Mouse (Mus musculus) limb, embryonic 10.5 days (tissue): Measurements from ENCODE around the gene Fars2. TPM values are rescaled to one million over a fixed set of nuclear protein-coding genes. Genes with fewer than 3 reads are reported as not detected.

Experiments used
- DNase-seq: peaks from one replicate; pipeline ENCODE4 v3.0.0-alpha.2; 2017; ENCODE audit warnings: low spot score
- H3K27ac ChIP-seq: fragments of 300-500 bp; sonication (generic); 2 replicates; pipeline ENCODE4 v1.5.1; 2016; ENCODE audit warnings: mild to moderate bottlenecking
- H3K27me3 ChIP-seq: fragments of 300-500 bp; sonication (generic); 2 replicates; pipeline ENCODE4 v1.6.1; 2016; ENCODE audit warnings: low read depth, mild to moderate bottlenecking; ENCODE audit not compliant: poor library complexity, severe bottlenecking
- H3K36me3 ChIP-seq: fragments of 300-500 bp; sonication (generic); 2 replicates; pipeline ENCODE4 v1.6.1; 2016; ENCODE audit warnings: mild to moderate bottlenecking, moderate library complexity
- H3K4me1 ChIP-seq: fragments of 300-500 bp; sonication (generic); 2 replicates; pipeline ENCODE4 v1.6.1; 2016
- H3K4me3 ChIP-seq: fragments of 300-500 bp; sonication (generic); 2 replicates; pipeline ENCODE4 v1.5.1; 2016; ENCODE audit warnings: mild to moderate bottlenecking, moderate library complexity
- H3K9me3 ChIP-seq: fragments of 300-500 bp; sonication (generic); replicated peaks from 2 replicates; pipeline ENCODE4 v1.6.1; 2016; ENCODE audit warnings: mild to moderate bottlenecking
- WGBS: fragments of 180-500 bp; shearing (Covaris S2); methylation state at CpG from one replicate; pipeline ENCODE4 v1.1.7; 2016; 5-methylcytosine and 5-hydroxymethylcytosine counted together
- polyA plus RNA-seq: library from polyadenylated mRNA; unstranded; fragments of >200 nt; fragmentation: Nextera tagmentation; extraction: Ambion mirVana; gene quantifications from 2 replicates; pipeline ENCODE4 v1.2.1, GENCODE M21; 2016

Gene Fars2
- polyA plus RNA-seq, 1 experiment from 2014 or later = 24.3 TPM

DNA sequence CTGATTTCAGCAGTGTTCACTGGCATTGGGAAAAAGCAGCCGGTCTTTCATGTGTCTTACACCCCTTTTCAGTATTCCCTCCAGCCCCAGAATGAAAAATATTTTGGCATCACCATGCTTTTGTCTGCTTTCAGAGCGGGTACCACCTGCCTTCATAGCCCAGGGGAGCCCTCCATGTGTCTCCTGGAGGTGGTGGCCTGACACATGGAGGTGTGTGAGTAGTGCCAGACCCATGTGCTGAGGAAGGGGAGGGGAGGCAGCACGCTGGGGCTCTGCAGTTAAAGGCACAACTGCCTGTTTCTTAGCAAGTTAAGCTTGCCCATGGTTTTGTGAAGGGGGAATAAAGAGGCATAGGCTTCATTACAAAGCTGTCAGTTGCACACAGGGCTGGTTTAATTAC is 176.3 kb downstream of the Fars2 start:
- Histone ChIP-seq H3K4me3 (no peak overlapping the region), H3K27me3 (no peaks in the 10 kb centered on the region), H3K27ac (no peak overlapping the region), H3K4me1 (peaks cover 3% of the 10 kb centered on the region; the same call in 1 of the 2 replicates), H3K9me3 (no peaks in the 10 kb centered on the region), H3K36me3 (no peaks in the 10 kb centered on the region)
- DNase-seq = no peak
- 74% methylated on average over 3 of the region's 3 CpGs for whole genome bisulfite sequencing

- Histone ChIP-seq H3K27ac (no peak overlapping the region), H3K36me3 (no peaks in the 10 kb centered on the region), H3K4me1 (peaks cover 3% of the 10 kb centered on the region; the same call in 1 of the 2 replicates), H3K4me3 (no peak overlapping the region), H3K9me3 (no peaks in the 10 kb centered on the region), H3K27me3 (no peaks in the 10 kb centered on the region)
- WGBS = 93% methylated on average over 5 of the region's 5 CpGs
- no peak for DNase-seq
Measured at GRCm38 (mm10) chr13:36294503-36294902, 177.3 kb downstream of the Fars2 start.

GRCm38 (mm10) chr13:36295848-36296247 is 178.6 kb downstream of the Fars2 start:
- Histone ChIP-seq H3K4me3 (no peak overlapping the region), H3K4me1 (peaks cover 3% of the 10 kb centered on the region; the same call in 1 of the 2 replicates), H3K27me3 (no peaks in the 10 kb centered on the region), H3K27ac (no peak overlapping the region), H3K36me3 (no peaks in the 10 kb centered on the region), H3K9me3 (no peaks in the 10 kb centered on the region)
- no peak for DNase-seq
- 66% methylated on average over 6 of the region's 6 CpGs for WGBS

DNA sequence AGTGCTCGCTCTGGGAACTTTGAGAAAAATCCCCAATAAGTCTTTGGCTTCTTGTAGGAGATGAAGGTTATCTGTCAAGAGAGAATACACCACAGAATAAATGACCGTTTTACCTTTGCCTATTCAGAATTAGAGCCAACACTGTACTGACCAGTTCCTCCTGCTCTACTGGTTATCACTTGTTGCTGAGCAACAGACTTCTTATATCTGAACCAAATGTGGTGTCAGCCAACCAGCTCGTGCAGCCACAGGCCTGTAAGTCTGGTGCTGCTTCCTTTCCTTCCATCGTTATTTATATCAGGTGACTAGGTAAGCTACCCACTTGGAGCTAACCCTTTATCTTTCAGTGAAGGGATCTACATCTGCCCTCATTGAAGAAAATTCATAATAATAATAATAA is 179.4 kb downstream of the Fars2 start:
- WGBS = 85% methylated on average over 4 of the region's 4 CpGs

DNA sequence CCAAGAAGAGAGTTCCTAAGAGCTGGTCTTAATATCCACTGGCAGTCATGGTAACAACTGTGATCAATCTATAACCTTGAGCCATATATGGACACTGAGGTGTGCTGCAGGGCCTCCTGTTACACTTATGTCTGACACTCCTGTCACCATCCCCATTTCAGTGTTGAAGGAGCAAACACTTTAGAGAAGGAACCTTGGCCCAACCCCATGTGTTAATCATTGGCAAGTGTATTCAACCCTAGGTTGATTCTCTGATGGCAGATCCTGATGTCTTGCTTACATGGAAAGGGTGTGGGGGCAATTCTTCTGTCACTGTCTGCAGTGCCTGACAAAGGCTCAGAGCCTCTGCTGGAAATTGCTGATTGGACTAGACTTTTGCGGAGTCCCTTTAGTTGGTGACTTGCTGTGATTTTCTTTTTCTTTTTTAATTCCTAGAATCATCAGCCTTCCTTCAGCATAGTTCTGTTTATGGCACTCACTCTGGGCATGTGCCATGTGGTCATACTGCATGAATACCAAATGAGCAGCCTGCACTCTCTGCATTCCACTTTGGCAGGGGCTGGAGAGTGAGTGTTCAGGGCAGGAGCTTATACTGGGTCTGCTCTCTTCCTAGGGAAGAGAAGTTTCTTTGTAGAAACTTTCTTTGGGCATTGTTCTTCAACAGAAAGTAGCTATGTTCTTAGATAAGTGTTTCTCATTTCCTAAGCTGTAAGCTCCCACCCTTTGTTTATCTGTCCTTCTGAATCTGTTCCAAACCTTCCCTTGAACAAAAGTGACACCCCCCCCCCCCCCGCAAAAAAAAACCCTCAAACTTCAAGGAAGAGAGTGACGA is 181.0 kb downstream of the Fars2 start:
- DNase-seq = no peak
- no peaks in the 10 kb centered on the region for H3K27me3 ChIP-seq
- H3K4me1 ChIP-seq = peaks cover 3% of the 10 kb centered on the region; the same call in 1 of the 2 replicates
- no peaks in the 10 kb centered on the region for H3K36me3 ChIP-seq
- 79% methylated on average over 3 of the region's 3 CpGs for WGBS
- no peaks in the 10 kb centered on the region for H3K9me3 ChIP-seq
- no peak overlapping the region for H3K4me3 ChIP-seq
- H3K27ac ChIP-seq = no peak overlapping the region

More for the DNA sequence above, 179.4 kb downstream of the Fars2 start:
- Histone ChIP-seq H3K4me3 (no peak overlapping the region), H3K9me3 (no peaks in the 10 kb centered on the region), H3K4me1 (peaks cover 3% of the 10 kb centered on the region; the same call in 1 of the 2 replicates), H3K36me3 (no peaks in the 10 kb centered on the region), H3K27ac (no peak overlapping the region), H3K27me3 (no peaks in the 10 kb centered on the region)
- DNase-seq = no peak

- no peak overlapping the region for H3K27ac ChIP-seq
- no peaks in the 10 kb centered on the region for H3K36me3 ChIP-seq
- peaks cover 3% of the 10 kb centered on the region; the same call in 1 of the 2 replicates for H3K4me1 ChIP-seq
- DNase-seq = no peak
- H3K9me3 ChIP-seq = no peaks in the 10 kb centered on the region
- H3K4me3 ChIP-seq = no peak overlapping the region
- no peaks in the 10 kb centered on the region for H3K27me3 ChIP-seq
Measured at GRCm38 (mm10) chr13:36298782-36299031, 181.5 kb downstream of the Fars2 start.

DNA sequence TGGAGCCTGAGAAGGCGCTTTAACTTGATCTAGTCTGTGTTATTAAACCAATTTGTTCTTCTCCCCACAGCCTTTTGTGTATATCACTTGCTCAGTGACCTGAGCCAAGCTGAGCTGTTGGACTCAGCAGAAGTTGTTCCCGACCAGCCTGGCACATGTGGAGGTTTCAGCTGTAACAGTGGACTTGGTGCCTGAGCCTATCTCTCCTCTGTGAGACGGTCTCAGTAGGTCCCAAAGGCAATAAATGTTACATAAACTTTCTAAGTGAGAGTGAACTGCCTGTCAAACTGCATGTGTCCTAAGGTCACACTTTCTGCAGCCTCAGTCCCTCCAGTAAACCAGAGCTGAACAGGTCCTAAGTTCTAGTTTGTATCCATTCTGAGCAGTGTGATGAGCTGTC is 185.6 kb downstream of the Fars2 start:
- WGBS = 72% methylated on average over 3 of the region's 3 CpGs

GRCm38 (mm10) chr13:36305306-36305705 is 188.1 kb downstream of the Fars2 start:
- Histone ChIP-seq H3K27me3 (no peaks in the 10 kb centered on the region), H3K9me3 (no peaks in the 10 kb centered on the region), H3K27ac (no peak overlapping the region), H3K4me1 (no peaks in the 10 kb centered on the region), H3K4me3 (no peak overlapping the region), H3K36me3 (no peaks in the 10 kb centered on the region)
- WGBS = 75% methylated on average over 2 of the region's 2 CpGs
- DNase-seq = no peak

More for the DNA sequence above, 185.6 kb downstream of the Fars2 start:
- no peaks in the 10 kb centered on the region for H3K27me3 ChIP-seq
- H3K27ac ChIP-seq = no peak overlapping the region
- H3K4me3 ChIP-seq = no peak overlapping the region
- no peak for DNase-seq
- no peaks in the 10 kb centered on the region for H3K36me3 ChIP-seq
- H3K9me3 ChIP-seq = no peaks in the 10 kb centered on the region
- no peaks in the 10 kb centered on the region for H3K4me1 ChIP-seq

DNA sequence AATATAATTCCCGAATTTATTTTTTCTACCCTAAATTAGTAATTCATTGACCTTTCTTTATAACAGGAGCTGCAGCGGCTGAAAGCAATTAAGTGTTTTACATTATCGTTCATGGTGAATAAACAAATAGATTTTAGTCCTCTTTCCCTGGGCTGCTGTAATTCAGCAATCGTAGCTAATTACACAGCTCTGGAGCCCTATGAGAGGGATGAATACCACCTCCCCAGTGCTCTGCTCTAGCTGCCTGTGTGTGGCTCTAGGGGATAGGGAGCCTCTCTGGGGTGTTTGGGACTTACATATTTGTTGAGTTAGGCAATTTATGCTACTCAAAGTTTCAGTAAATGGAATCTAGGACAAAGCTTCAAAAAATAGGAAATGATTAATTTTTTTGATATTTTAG is 190.2 kb downstream of the Fars2 start:
- Histone ChIP-seq H3K4me1 (no peaks in the 10 kb centered on the region), H3K27me3 (no peaks in the 10 kb centered on the region), H3K4me3 (no peak overlapping the region), H3K36me3 (no peaks in the 10 kb centered on the region), H3K27ac (no peak overlapping the region), H3K9me3 (no peaks in the 10 kb centered on the region)
- 84% methylated on average over 4 of the region's 4 CpGs for WGBS
- DNase-seq = no peak

- Histone ChIP-seq H3K4me3 (no peak overlapping the region), H3K4me1 (no peaks in the 10 kb centered on the region), H3K36me3 (no peaks in the 10 kb centered on the region), H3K9me3 (no peaks in the 10 kb centered on the region), H3K27ac (no peak overlapping the region), H3K27me3 (no peaks in the 10 kb centered on the region)
- no peak for DNase-seq
- 89% methylated on average over 1 of the region's 1 CpGs for WGBS
Measured at GRCm38 (mm10) chr13:36309160-36309559, 191.9 kb downstream of the Fars2 start.

DNA sequence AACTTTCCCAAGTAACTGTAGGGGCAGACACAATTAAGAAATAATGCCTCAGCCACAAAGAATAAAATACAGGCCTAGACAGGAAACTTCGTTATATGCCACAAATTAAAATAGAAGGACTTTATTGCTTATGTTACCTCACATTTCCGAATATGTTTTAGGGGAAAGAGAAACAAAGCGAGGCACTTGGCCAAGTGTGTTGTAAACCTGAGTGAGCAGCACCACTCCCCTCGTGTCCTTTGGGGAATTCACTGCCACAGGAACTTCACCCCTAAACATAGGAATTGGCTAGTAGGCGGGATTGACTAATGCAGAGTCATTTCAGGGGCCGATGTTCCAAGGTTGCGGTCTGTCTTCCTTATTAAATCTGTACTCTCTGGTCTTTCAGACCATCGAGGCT is 197.0 kb downstream of the Fars2 start:
- Histone ChIP-seq H3K4me1 (no peaks in the 10 kb centered on the region), H3K4me3 (no peak overlapping the region), H3K9me3 (no peaks in the 10 kb centered on the region), H3K36me3 (no peaks in the 10 kb centered on the region), H3K27ac (no peak overlapping the region), H3K27me3 (no peaks in the 10 kb centered on the region)
- DNase-seq = no peak
- WGBS = 86% methylated on average over 8 of the region's 8 CpGs

- Histone ChIP-seq H3K36me3 (no peaks in the 10 kb centered on the region), H3K9me3 (no peaks in the 10 kb centered on the region), H3K27me3 (no peaks in the 10 kb centered on the region), H3K27ac (no peak overlapping the region), H3K4me1 (no peaks in the 10 kb centered on the region), H3K4me3 (no peak overlapping the region)
- no peak for DNase-seq
- 86% methylated on average over 10 of the region's 10 CpGs for WGBS
Measured at GRCm38 (mm10) chr13:36314860-36315800, 197.9 kb downstream of the Fars2 start.

GRCm38 (mm10) chr13:36317824-36318223 is 200.6 kb downstream of the Fars2 start:
- no peak overlapping the region for H3K4me3 ChIP-seq
- H3K9me3 ChIP-seq = no peaks in the 10 kb centered on the region
- no peaks in the 10 kb centered on the region for H3K4me1 ChIP-seq
- 85% methylated on average over 3 of the region's 3 CpGs for WGBS
- H3K27me3 ChIP-seq = no peaks in the 10 kb centered on the region
- no peak overlapping the region for H3K27ac ChIP-seq
- H3K36me3 ChIP-seq = no peaks in the 10 kb centered on the region
- no peak for DNase-seq
